9 mouse cellular contexts compared by ENCODE assay signal in the genomic region with DNA sequence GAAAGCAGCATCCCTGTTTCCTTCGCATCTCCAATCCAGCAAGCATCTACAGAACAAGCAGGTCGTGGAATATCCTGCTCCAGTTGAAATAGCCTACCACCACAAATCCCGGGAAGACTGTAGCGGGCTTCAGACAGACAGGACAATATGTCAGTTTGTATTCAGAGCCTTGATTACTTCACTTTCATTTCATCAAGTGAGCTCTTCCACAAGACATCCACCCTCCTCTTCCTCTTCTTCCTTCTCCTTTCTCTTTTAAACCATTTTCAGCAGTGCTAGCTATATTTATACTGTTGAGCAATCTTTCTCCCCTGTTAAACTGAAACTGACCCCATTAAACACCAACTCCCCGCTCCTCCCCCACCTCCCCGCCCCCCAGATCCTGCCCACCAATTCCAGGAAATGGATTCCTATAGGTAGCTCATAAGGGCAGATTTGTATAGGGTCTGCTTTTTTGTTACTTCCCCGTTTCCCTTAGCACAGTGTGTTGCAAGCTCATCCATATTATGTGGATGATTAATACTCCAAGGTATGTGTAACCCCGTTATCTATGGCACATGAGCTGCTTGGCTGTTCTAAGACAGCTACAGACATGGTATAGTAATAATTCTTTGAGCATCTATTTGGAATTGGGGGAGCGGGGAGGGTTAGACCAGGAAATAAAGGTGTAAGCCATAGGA. TPM values are rescaled to one million over a fixed set of nuclear protein-coding genes. Genes with fewer than 3 reads are reported as not detected.
DNase-seq lines count a peak whose midpoint lies in the region; ATAC-seq and TF ChIP-seq lines count a peak whose summit lies in the region.
"Had no signal": no experiment of that assay in that cellular context is flagged by ENCODE, and none has a peak within 500 bp of the region (broad histone marks: within the 10 kb centered on the region; RNA-seq: fewer than 3 reads in every experiment).

No protein-coding gene starts in this region.

- peak overlapping the region; percentile 53 for H3K4me2 ChIP-seq in heart, embryonic 16.5 days (ENCODE audit: low read depth, low read length)
- H3K4me2 ChIP-seq in limb, embryonic 15.5 days: peak overlapping the region; percentile 35
- H3K4me2 ChIP-seq in stomach, embryonic 16.5 days (ENCODE audit: low read depth, low read length): peak overlapping the region; percentile 41

- no peak overlapping the region for H3K9ac ChIP-seq in heart, embryonic 16.5 days (ENCODE audit: low read length)
- H3K9ac ChIP-seq in limb, embryonic 15.5 days: no peak overlapping the region
- H3K9ac ChIP-seq in stomach, embryonic 16.5 days (ENCODE audit: low read length): no peak overlapping the region

- ATAC-seq in heart, embryonic 16.5 days (replicated peaks; ENCODE audit: extremely low read depth, insufficient read depth, low FRiP score): no peak
- no peak for ATAC-seq in limb, embryonic 15.5 days (ENCODE audit: insufficient number of reproducible peaks, low FRiP score, low TSS enrichment, low read depth)
- ATAC-seq in stomach, embryonic 16.5 days (ENCODE audit: insufficient read depth, low FRiP score): no peak

- no peaks in the 10 kb centered on the region for H3K27me3 ChIP-seq in heart, embryonic 16.5 days (ENCODE audit: control insufficient read depth, insufficient read depth, low read length)
- H3K27me3 ChIP-seq in testis, adult 2 months (ENCODE audit: control insufficient read depth, insufficient read depth, low read length): no peaks in the 10 kb centered on the region
- peaks cover 5% of the 10 kb centered on the region for H3K27me3 ChIP-seq in limb, embryonic 15.5 days
- H3K27me3 ChIP-seq in stomach, embryonic 16.5 days (ENCODE audit: control insufficient read depth, insufficient read depth, low read length): no peaks in the 10 kb centered on the region

- TF ChIP-seq POLR2A in testis, adult 2 months (IDR thresholded peaks at IDR 0.05; ENCODE audit: control insufficient read depth, low read depth, low read length): no peak

- peak overlapping the region; percentile 39 for H3K4me3 ChIP-seq in heart, embryonic 16.5 days (ENCODE audit: low read length)
- peak overlapping the region; percentile 50 for H3K4me3 ChIP-seq in testis, adult 2 months (ENCODE audit: control insufficient read depth, low read depth, low read length)
- peak overlapping the region; percentile 16 for H3K4me3 ChIP-seq in limb, embryonic 15.5 days
- H3K4me3 ChIP-seq in stomach, embryonic 16.5 days (replicated peaks; ENCODE audit: low read length): peak overlapping the region; percentile 25

- H3K27ac ChIP-seq in heart, embryonic 16.5 days (ENCODE audit: low read length): no peak overlapping the region
- H3K27ac ChIP-seq in testis, adult 2 months (ENCODE audit: control insufficient read depth, insufficient read depth, low read depth, low read length): no peak overlapping the region
- no peak overlapping the region for H3K27ac ChIP-seq in limb, embryonic 15.5 days
- no peak overlapping the region for H3K27ac ChIP-seq in stomach, embryonic 16.5 days (ENCODE audit: low read length)

- TF ChIP-seq CTCF in testis, adult 2 months (IDR thresholded peaks at IDR 0.05; ENCODE audit: control insufficient read depth, insufficient read depth, insufficient replicate concordance, low read depth, low read length): no peak

- H3K9me3 ChIP-seq in heart, embryonic 16.5 days (replicated peaks; ENCODE audit: control insufficient read depth, low read length): no peaks in the 10 kb centered on the region
- no peaks in the 10 kb centered on the region for H3K9me3 ChIP-seq in limb, embryonic 15.5 days
- H3K9me3 ChIP-seq in stomach, embryonic 16.5 days (replicated peaks; ENCODE audit: control insufficient read depth, low read length): no peaks in the 10 kb centered on the region

- WGBS in heart, embryonic 16.5 days: 67% methylated on average over 9 of the region's 9 CpGs
- 60% methylated on average over 9 of the region's 9 CpGs for WGBS in limb, embryonic 15.5 days
- 63% methylated on average over 9 of the region's 9 CpGs for WGBS in stomach, embryonic 16.5 days

- DNase-seq in heart, adult 11 months: no peak
- no peak for DNase-seq in testis, postnatal 14 days (ENCODE audit: low spot score)
- no peak for DNase-seq in thymus, postnatal 10 days (ENCODE audit: low spot score in 2 of 2)
- DNase-seq in adrenal gland, postnatal 10 days: no peak

- no peaks in the 10 kb centered on the region for H3K36me3 ChIP-seq in heart, embryonic 16.5 days (ENCODE audit: control insufficient read depth, insufficient read depth)
- no peaks in the 10 kb centered on the region for H3K36me3 ChIP-seq in testis, adult 2 months (ENCODE audit: control insufficient read depth, insufficient read depth, low read length)
- no peaks in the 10 kb centered on the region for H3K36me3 ChIP-seq in limb, embryonic 15.5 days
- H3K36me3 ChIP-seq in stomach, embryonic 16.5 days (ENCODE audit: control insufficient read depth, insufficient read depth, low read length): no peaks in the 10 kb centered on the region

- H3K4me1 ChIP-seq in heart, embryonic 16.5 days (ENCODE audit: control insufficient read depth, insufficient read depth, low read length): no peaks in the 10 kb centered on the region
- peaks cover 5% of the 10 kb centered on the region for H3K4me1 ChIP-seq in testis, adult 2 months (ENCODE audit: control insufficient read depth, insufficient read depth, low read length)
- H3K4me1 ChIP-seq in limb, embryonic 15.5 days: peaks cover 5% of the 10 kb centered on the region; the same call in 1 of the 2 replicates
- H3K4me1 ChIP-seq in stomach, embryonic 16.5 days (ENCODE audit: control insufficient read depth, insufficient read depth, low read length): peaks cover 6% of the 10 kb centered on the region

RNA-seq across cellular contexts. Expression of a gene that starts 33.0 kb away (rescaled TPM):
- polyA plus RNA-seq in heart, embryonic 16.5 days (2015; fragmentation: Nextera tagmentation; extraction: Ambion mirVana): 21.4 and 22.6 TPM in 2 replicates
- polyA plus RNA-seq in testis, adult 2 months (2012; rRNA removed): 1.00 and 1.1 TPM in 2 replicates
- 11.9 and 12.2 TPM in 2 replicates for polyA plus RNA-seq in limb, embryonic 15.5 days (2015; fragmentation: Nextera tagmentation; extraction: Ambion mirVana)
- polyA plus RNA-seq in stomach, embryonic 16.5 days (2015; fragmentation: Nextera tagmentation; extraction: Ambion mirVana): 8.7 and 9.9 TPM in 2 replicates
- 10 to 100 TPM; 37.5 to 40.7 TPM for total RNA-seq in adrenal gland, postnatal 10 days (2021)
- total RNA-seq: megakaryocyte-erythroid progenitor cell, adult 5-6 weeks had no signal
